Mouse (Mus musculus): ENCODE data around the gene Acyp2. TPM values are rescaled to one million over a fixed set of nuclear protein-coding genes. Genes with fewer than 3 reads are reported as not detected.

Acyp2 gene
- polyA plus RNA-seq, 1 experiment from 2014 or later: 9.1 TPM

DNA sequence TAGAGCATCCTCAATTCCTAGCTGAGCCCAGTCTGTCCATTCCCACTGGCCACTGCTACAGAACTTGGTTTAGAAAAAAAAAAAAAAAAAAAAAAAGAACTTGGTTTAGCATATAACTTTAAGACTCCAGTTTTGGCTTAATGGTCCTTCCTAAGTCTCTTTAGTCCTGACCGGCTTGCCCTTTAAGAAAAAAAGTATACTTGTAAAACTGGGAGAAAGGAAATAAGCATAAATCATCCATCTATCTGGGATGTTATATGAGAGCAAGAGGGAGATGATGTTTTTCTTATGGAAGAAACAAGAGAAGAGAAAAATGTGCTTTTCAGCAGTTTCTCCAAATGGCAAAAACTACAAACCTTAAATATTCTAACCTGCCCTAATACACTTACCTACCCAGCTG lies 89.2 kb downstream of the Acyp2 start:
- Histone ChIP-seq H3K9me3 (ENCODE audit: control insufficient read depth, low read length) (no peaks in the 10 kb centered on the region), H3K27ac (ENCODE audit: low read depth) (no peak overlapping the region), H3K4me3 (ENCODE audit: low read depth, low read length) (no peak overlapping the region), H3K4me2 (ENCODE audit: low read length) (no peak overlapping the region), H3K27me3 (replicated peaks; ENCODE audit: control insufficient read depth, insufficient read depth, low read length) (no peaks in the 10 kb centered on the region), H3K36me3 (ENCODE audit: control insufficient read depth, insufficient read depth, low read length) (no peaks in the 10 kb centered on the region), H3K9ac (ENCODE audit: low read length) (no peak overlapping the region), H3K4me1 (replicated peaks; ENCODE audit: control insufficient read depth, insufficient read depth, low read length) (no peaks in the 10 kb centered on the region)
- DNase-seq (ENCODE audit: low spot score) (no peak), ATAC-seq (replicated peaks; ENCODE audit: low FRiP score, low TSS enrichment, low read depth) (no peak)
- WGBS: 63% methylated on average over 1 of the region's 1 CpGs

DNA sequence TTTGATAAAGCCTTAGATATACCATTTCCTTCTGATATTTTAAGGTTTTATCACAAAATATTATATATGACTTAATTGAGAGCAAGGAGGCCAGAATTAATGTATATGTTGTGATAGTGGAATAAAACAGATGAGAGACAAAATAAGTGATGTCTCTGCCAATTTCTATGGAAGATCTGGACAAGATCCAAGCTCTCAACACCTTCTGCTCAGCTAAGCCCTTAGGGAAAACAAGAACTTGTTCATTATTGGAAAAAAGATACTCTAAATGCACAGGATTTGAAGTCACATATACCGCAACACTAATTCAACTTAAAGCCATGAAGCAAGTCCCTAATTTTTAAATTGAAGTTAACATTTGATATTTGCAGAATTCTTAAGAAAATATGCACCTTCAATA lies 96.0 kb downstream of the Acyp2 start:
- Histone ChIP-seq H3K4me3 (ENCODE audit: low read depth, low read length) (no peak overlapping the region), H3K36me3 (ENCODE audit: control insufficient read depth, insufficient read depth, low read length) (no peaks in the 10 kb centered on the region), H3K27me3 (replicated peaks; ENCODE audit: control insufficient read depth, insufficient read depth, low read length) (no peaks in the 10 kb centered on the region), H3K9ac (ENCODE audit: low read length) (no peak overlapping the region), H3K27ac (ENCODE audit: low read depth) (no peak overlapping the region), H3K4me1 (replicated peaks; ENCODE audit: control insufficient read depth, insufficient read depth, low read length) (0 out of 2 replicates have a peak, but pooled peaks cover 2% of the 10 kb centered on the region), H3K4me2 (ENCODE audit: low read length) (no peak overlapping the region), H3K9me3 (ENCODE audit: control insufficient read depth, low read length) (no peaks in the 10 kb centered on the region)
- 100% methylated on average over 1 of the region's 1 CpGs for WGBS
- ATAC-seq (replicated peaks; ENCODE audit: low FRiP score, low TSS enrichment, low read depth) (no peak), DNase-seq (ENCODE audit: low spot score) (no peak)

DNA sequence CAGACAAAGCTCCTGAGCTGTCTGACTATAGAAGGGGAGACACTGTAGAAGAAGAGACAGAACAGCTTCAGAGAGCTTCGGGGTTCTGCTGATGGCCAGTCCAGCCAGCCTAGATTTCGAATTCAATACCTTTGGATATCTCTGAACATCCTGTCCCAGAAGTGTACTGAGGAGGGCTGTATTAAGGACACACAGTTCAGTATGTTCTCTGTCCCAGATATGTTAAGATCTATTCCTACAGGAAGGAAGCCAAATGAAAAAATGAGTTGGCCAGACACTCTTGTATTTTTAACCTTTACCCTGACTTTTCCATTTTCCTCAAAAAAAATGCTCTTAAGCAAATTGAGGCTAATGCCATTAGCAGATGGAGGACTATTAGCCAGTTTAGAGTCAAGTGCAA lies 132.3 kb downstream of the Acyp2 start:
- H3K36me3 ChIP-seq (ENCODE audit: control insufficient read depth, insufficient read depth, low read length): no peaks in the 10 kb centered on the region
- WGBS: 91% methylated on average over 2 of the region's 2 CpGs
- no peak overlapping the region for H3K4me2 ChIP-seq (ENCODE audit: low read length)
- ATAC-seq (replicated peaks; ENCODE audit: low FRiP score, low TSS enrichment, low read depth) (no peak), DNase-seq (ENCODE audit: low spot score) (no peak)
- no peaks in the 10 kb centered on the region for H3K4me1 ChIP-seq (replicated peaks; ENCODE audit: control insufficient read depth, insufficient read depth, low read length)
- no peaks in the 10 kb centered on the region for H3K27me3 ChIP-seq (replicated peaks; ENCODE audit: control insufficient read depth, insufficient read depth, low read length)
- no peak overlapping the region for H3K27ac ChIP-seq (ENCODE audit: low read depth)
- H3K4me3 ChIP-seq (ENCODE audit: low read depth, low read length): no peak overlapping the region
- H3K9me3 ChIP-seq (ENCODE audit: control insufficient read depth, low read length): no peaks in the 10 kb centered on the region
- H3K9ac ChIP-seq (ENCODE audit: low read length): no peak overlapping the region

DNA sequence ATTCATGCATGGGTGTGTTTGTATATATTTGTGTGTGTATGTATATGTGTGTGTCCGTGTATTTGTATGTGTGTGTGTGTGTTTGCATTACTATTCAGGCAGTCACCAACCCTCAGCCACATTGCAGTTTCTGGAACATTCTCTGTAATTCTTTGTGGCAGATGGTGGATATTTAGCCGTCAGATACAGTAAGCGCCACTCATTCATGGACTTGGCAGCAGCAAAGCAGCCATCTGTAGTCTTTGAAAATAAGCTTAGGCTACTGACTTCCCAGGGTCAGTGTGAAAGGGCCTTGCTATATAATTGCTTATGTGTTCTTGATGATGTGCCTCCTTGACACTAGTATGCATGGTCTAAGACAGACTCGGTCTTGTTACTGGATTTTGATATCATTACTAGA lies 141.2 kb downstream of the Acyp2 start:
- 90% methylated on average over 4 of the region's 4 CpGs for WGBS
- ATAC-seq (replicated peaks; ENCODE audit: low FRiP score, low TSS enrichment, low read depth): no peak
- no peak overlapping the region for H3K4me3 ChIP-seq (ENCODE audit: low read depth, low read length)

DNA sequence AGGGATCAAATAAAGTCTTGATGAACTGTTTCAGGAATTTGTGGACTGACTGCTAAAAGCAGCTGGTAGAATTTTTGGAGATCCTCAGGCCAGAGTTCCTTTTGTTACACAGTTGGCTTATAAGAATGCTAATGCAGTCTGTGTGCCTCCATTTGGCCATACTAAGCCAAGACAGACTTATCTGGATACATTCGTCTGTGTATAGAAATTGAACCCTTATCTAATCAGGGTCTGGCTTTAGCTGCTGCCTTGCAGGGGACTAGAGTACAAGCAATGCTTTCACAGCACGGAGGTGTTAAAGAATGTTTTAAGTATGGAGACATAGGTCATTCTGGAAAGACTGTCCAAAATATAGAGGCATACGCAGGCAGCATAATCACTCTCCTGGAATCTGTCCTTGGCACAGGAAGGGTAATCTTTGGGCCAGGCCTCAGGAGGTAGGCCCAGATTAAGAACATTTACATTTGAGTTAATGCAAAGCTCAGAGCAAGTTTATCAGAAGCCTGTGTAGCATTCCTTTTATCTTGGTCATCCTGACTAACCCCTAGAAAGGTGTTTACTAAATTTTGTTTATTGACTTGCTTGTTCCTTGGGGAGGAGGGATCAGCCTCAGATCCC lies 150.5 kb downstream of the Acyp2 start:
- H3K27me3 ChIP-seq (replicated peaks; ENCODE audit: control insufficient read depth, insufficient read depth, low read length): no peaks in the 10 kb centered on the region
- no peak for DNase-seq (ENCODE audit: low spot score)

More for the DNA sequence above, 141.2 kb downstream of the Acyp2 start:
- no peak for DNase-seq (ENCODE audit: low spot score)
- H3K27ac ChIP-seq (ENCODE audit: low read depth): no peak overlapping the region
- H3K9me3 ChIP-seq (ENCODE audit: control insufficient read depth, low read length): no peaks in the 10 kb centered on the region
- H3K9ac ChIP-seq (ENCODE audit: low read length): no peak overlapping the region
- H3K4me1 ChIP-seq (replicated peaks; ENCODE audit: control insufficient read depth, insufficient read depth, low read length): no peaks in the 10 kb centered on the region
- no peaks in the 10 kb centered on the region for H3K36me3 ChIP-seq (ENCODE audit: control insufficient read depth, insufficient read depth, low read length)
- H3K27me3 ChIP-seq (replicated peaks; ENCODE audit: control insufficient read depth, insufficient read depth, low read length): no peaks in the 10 kb centered on the region
- H3K4me2 ChIP-seq (ENCODE audit: low read length): no peak overlapping the region

DNA sequence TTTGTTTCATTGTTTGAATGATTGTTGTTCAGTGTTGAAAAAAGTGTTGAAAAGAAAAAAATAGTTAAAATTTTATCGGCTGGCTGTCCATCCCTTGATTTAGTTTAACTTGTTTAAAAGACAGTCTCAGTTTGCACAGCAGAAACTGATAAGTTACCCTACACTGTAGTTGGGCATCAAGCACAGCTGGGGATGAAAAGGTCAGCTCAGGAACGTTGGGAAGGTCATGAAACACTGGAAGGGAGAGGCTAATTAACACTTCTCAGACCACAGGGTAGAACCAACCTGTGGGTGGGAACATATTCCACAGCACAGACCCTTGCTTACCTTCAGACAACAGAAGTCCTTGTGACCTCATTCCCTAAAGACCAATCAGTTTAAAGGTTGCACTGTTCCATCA lies 152.2 kb downstream of the Acyp2 start:
- H3K4me2 ChIP-seq (ENCODE audit: low read length): no peak overlapping the region
- H3K9ac ChIP-seq (ENCODE audit: low read length): no peak overlapping the region
- no peak overlapping the region for H3K27ac ChIP-seq (ENCODE audit: low read depth)
- no peaks in the 10 kb centered on the region for H3K9me3 ChIP-seq (ENCODE audit: control insufficient read depth, low read length)
- no peaks in the 10 kb centered on the region for H3K4me1 ChIP-seq (replicated peaks; ENCODE audit: control insufficient read depth, insufficient read depth, low read length)
- no peaks in the 10 kb centered on the region for H3K27me3 ChIP-seq (replicated peaks; ENCODE audit: control insufficient read depth, insufficient read depth, low read length)
- H3K36me3 ChIP-seq (ENCODE audit: control insufficient read depth, insufficient read depth, low read length): no peaks in the 10 kb centered on the region
- no peak for ATAC-seq (replicated peaks; ENCODE audit: low FRiP score, low TSS enrichment, low read depth)
- H3K4me3 ChIP-seq (ENCODE audit: low read depth, low read length): no peak overlapping the region
- 59% methylated on average over 2 of the region's 2 CpGs for WGBS
- no peak for DNase-seq (ENCODE audit: low spot score)

More for the DNA sequence above, 150.5 kb downstream of the Acyp2 start:
- ATAC-seq (replicated peaks; ENCODE audit: low FRiP score, low TSS enrichment, low read depth): no peak
- no peaks in the 10 kb centered on the region for H3K4me1 ChIP-seq (replicated peaks; ENCODE audit: control insufficient read depth, insufficient read depth, low read length)
- H3K9me3 ChIP-seq (ENCODE audit: control insufficient read depth, low read length): no peaks in the 10 kb centered on the region
- 60% methylated on average over 3 of the region's 3 CpGs for WGBS
- H3K27ac ChIP-seq (ENCODE audit: low read depth): no peak overlapping the region
- no peaks in the 10 kb centered on the region for H3K36me3 ChIP-seq (ENCODE audit: control insufficient read depth, insufficient read depth, low read length)
- H3K4me2 ChIP-seq (ENCODE audit: low read length): no peak overlapping the region
- no peak overlapping the region for H3K4me3 ChIP-seq (ENCODE audit: low read depth, low read length)
- H3K9ac ChIP-seq (ENCODE audit: low read length): no peak overlapping the region

DNA sequence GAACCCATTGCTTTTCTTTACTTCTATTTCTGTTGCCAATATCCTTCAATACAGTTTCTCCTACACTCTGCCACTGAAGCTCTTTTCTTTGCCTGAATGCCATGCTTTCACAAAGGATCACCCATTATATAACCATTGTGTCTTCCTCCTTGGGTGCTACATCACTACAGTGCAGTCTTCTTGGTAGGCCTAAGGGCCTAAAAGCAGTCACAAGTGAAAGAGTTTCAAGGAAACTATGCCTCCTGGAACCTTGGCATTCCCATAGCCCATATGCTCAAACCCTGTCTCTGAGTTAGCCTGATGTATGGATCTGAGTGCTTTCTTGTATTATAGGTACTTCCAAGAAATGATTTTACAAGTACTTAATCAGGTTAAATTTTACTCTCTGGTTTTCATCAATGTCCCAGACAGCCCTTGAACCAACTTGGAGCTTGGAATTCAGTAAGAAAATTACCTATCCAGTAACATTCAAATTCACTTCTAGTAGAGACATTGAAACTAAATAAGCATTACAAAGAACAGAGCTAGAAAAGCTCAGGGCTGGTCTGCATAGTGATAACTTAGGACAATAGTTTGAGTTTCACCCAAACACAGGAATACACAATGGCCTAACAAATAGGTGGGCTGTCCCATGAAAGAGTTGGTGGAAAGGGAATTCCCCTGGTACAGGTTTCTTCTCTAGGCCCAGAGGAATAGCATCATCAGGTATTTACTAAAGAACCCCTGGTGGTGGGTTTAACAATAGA lies 157.7 kb downstream of the Acyp2 start:
- no peak overlapping the region for H3K4me3 ChIP-seq (ENCODE audit: low read depth, low read length)
- no peak overlapping the region for H3K27ac ChIP-seq (ENCODE audit: low read depth)
- no peaks in the 10 kb centered on the region for H3K36me3 ChIP-seq (ENCODE audit: control insufficient read depth, insufficient read depth, low read length)
- ATAC-seq (replicated peaks; ENCODE audit: low FRiP score, low TSS enrichment, low read depth) (no peak), DNase-seq (ENCODE audit: low spot score) (no peak)
- no peak overlapping the region for H3K9ac ChIP-seq (ENCODE audit: low read length)
- no peaks in the 10 kb centered on the region for H3K4me1 ChIP-seq (replicated peaks; ENCODE audit: control insufficient read depth, insufficient read depth, low read length)
- H3K4me2 ChIP-seq (ENCODE audit: low read length): no peak overlapping the region
- no peaks in the 10 kb centered on the region for H3K9me3 ChIP-seq (ENCODE audit: control insufficient read depth, low read length)
- no peaks in the 10 kb centered on the region for H3K27me3 ChIP-seq (replicated peaks; ENCODE audit: control insufficient read depth, insufficient read depth, low read length)

DNA sequence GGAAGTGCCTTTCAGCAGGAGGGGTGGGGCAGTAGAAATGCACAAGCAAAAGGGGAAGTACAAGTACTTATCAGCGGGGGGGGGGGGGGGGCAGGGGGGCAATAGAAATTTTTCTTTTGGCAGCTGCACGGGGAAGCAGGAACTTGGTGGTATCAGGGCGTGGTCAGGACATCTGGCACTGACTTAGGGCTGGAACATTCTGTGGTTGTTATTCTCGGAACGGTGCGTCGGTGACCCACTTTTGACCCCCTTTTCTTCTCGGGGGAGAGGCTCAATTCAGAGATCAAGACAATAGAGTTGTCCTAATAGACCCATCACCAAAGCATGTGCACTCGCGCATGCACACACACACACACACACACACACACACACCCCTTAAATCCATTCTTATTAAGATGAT lies 161.2 kb downstream of the Acyp2 start:
- DNase-seq (ENCODE audit: low spot score) (no peak), ATAC-seq (replicated peaks; ENCODE audit: low FRiP score, low TSS enrichment, low read depth) (no peak)
- Histone ChIP-seq H3K9ac (ENCODE audit: low read length) (no peak overlapping the region), H3K36me3 (ENCODE audit: control insufficient read depth, insufficient read depth, low read length) (no peaks in the 10 kb centered on the region), H3K4me2 (ENCODE audit: low read length) (no peak overlapping the region), H3K9me3 (ENCODE audit: control insufficient read depth, low read length) (no peaks in the 10 kb centered on the region), H3K27ac (ENCODE audit: low read depth) (no peak overlapping the region), H3K4me1 (replicated peaks; ENCODE audit: control insufficient read depth, insufficient read depth, low read length) (no peaks in the 10 kb centered on the region), H3K27me3 (replicated peaks; ENCODE audit: control insufficient read depth, insufficient read depth, low read length) (no peaks in the 10 kb centered on the region), H3K4me3 (ENCODE audit: low read depth, low read length) (no peak overlapping the region)
- WGBS: 90% methylated on average over 9 of the region's 10 CpGs

DNA sequence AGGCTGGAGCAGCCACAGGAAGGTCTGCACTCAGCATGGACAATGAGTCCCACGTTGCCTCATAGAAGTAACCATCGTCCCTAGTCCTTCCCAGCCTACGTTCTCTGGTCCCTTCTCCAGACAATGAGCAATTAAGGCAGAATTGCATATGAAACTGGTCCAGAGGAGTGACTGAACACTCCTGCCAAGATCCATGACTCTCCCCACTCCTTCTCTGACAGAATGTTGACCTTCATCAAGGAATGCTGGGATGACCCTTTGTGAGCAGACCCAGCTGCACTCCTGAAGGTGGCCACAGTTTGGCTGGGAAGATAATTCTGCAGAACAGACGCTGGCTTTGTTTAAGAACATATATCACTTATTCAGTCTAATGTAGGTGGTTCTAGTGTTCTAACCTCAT lies 166.1 kb downstream of the Acyp2 start:
- Histone ChIP-seq H3K36me3 (ENCODE audit: control insufficient read depth, insufficient read depth, low read length) (no peaks in the 10 kb centered on the region), H3K9ac (ENCODE audit: low read length) (no peak overlapping the region), H3K27ac (ENCODE audit: low read depth) (no peak overlapping the region), H3K4me1 (replicated peaks; ENCODE audit: control insufficient read depth, insufficient read depth, low read length) (no peaks in the 10 kb centered on the region), H3K4me3 (ENCODE audit: low read depth, low read length) (no peak overlapping the region), H3K9me3 (ENCODE audit: control insufficient read depth, low read length) (no peaks in the 10 kb centered on the region), H3K4me2 (ENCODE audit: low read length) (no peak overlapping the region), H3K27me3 (replicated peaks; ENCODE audit: control insufficient read depth, insufficient read depth, low read length) (no peaks in the 10 kb centered on the region)
- 82% methylated on average over 4 of the region's 4 CpGs for WGBS
- no peak for DNase-seq (ENCODE audit: low spot score)
- ATAC-seq (replicated peaks; ENCODE audit: low FRiP score, low TSS enrichment, low read depth): no peak

Measured in intestine, embryonic 14.5 days (tissue).